Mouse (Mus musculus): ENCODE results near the gene Vegfa.
A peak's percentile ranks its signal among the peaks of the same experiment; 100 is the strongest.

Gene Vegfa

DNA sequence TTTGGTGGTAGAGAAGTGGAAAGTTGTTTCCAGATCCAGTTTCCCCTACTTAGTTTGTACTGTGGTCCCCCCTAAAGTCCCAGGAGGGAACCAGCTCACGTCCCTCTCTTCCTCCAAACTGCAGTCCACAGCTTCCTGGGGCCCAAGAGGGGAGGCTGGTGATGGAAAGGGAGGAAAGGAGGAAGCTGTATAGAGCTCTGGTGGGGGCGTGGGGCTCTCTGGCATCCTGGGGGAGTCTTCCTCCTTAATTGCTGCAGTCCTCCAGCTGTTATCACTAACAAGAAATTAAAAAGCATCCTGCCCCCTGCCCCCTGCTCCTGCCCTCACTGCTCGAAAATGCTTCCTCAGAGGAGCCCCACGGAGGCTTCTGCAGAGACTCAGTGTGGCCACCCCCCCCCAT lies 17.4 kb upstream of the Vegfa start:
- DNase-seq = no peak

DNA sequence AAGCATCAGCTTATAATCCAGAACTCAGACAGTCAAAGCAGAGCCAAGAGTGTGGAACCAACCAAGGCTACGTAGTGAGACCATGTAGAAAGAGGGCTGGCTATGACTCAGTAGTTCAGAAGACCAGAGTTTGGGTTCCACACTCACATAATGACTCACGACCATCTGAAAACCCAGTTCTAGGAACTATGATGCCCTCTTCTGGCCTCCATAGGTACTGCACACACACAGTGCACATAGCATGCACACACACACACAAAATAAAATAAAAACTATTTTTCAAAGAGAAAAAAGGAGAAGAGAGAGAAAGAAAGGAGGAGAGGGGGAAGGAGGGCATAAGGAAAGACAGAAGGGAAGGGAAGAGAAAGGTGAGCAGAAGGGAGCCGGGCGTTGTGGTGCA lies 16.0 kb upstream of the Vegfa start:
- DNase-seq = no peak

DNA sequence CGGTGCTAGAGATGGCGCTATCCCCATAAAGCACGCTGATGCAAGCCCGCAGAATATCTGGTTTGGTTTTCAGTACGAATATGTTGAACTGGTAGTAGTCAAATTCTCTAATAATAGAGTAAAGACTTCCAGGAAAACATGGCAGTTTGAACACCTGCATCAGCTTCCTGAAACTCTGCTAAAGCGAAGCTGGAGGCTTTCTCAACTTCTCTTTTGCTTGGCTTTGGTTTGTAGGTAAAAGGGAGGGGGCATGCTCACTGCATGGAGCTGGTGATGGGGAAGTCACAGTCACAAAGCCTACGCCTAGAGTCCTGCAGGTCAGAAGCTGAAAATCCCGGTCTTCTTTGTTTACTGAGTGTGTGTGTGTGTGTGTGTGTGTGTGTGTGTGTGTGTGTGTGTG lies 13.6 kb upstream of the Vegfa start:
- no peak for DNase-seq

DNA sequence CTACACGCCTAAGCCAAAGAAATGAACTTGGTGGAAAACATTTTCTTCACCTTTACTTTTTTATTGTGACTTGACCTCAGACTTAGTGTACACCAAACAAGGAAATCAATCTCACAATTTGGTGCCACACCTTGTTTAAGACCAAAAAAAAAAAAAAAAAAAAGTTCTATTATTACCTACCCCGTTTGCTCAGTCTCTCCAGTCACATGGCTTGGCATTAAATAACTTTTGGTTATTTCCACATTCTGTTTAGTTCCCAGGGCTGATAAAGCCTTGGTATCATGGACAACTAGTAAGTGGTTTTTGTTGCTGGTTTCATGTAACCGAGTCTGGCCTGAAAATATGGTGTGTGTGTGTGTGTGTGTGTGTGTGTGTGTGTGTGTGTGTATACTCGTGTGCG lies 12.8 kb upstream of the Vegfa start:
- no peak for DNase-seq

DNA sequence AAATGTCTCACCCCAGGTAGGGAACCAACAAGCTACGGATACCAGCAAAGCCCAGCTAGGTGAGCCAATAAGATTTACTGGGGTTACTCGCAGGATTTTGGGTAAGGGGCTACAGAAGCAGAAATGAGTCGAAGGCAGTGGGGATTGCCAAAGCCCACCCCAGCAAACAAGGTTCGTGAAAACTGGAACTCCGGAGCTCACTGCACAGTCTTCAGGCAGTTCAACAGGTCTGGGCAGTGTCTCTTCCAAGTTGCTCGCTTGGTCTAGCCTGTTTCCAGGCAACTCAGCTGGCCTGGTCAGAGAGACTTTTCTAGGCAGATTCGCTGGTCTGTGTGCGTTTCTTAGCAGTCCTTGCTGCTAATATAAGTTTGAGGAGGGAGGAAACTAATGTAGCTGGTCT lies 10.0 kb upstream of the Vegfa start:
- DNase-seq = no peak

DNA sequence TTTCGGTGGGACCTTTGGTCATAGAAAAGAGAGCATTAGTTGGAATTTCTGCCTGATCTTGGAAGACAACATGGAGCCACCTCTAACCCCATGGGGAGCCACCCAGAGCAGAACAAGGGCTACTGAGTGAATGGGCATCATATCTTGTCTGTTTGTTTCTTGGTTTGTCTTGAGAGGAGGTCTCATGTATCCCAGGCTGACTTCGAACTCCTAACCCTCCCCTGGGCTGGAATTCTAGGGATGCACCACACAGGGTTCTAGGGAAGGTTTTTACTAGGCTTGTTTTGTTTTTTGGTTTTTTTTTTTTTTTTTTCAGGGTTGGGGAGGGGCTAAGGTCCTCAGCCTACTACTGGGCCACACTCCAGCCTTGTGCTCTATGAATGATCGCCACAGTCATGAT lies 9.5 kb upstream of the Vegfa start:
- DNase-seq = no peak

DNA sequence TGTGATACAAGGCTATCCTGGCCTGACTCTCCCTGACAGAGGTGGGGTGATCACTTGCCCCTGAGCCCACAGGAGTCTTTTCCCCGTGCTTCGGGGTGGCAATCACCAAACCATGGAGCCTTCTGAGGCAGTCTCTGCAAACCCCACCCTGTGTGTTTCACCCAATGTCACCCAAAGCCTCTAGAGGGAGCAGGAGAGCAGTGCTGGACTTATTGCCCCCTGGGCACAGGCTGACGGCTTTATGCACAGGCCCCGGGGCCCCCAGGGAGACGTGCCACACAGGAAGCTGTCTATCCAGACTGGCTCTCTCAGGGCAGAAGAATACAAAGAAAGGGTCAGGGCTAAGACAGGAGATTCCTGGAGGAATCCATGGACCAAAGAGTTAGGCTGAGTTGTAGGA lies 9.1 kb upstream of the Vegfa start:
- DNase-seq = peak; percentile 62 to 68

DNA sequence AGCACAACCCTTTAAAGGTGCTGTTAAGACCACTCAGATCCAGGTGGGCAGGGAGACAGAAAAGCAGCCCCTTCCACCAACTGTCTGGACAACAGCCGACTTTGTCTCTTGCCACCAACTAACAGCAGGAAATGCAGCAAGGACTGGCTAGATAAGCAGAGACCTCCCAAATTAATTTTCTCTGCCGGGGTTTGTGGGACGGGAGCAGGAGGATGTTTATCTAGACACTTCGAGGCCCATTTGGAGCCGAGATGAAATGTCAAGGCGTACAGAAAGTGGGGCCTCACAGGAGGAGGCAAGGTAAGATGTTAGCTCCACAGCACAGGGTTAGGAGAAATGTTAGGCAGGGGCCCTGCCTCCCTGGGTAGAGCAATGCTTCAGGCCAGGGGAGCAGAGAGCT lies 8.4 kb upstream of the Vegfa start:
- no peak for DNase-seq

DNA sequence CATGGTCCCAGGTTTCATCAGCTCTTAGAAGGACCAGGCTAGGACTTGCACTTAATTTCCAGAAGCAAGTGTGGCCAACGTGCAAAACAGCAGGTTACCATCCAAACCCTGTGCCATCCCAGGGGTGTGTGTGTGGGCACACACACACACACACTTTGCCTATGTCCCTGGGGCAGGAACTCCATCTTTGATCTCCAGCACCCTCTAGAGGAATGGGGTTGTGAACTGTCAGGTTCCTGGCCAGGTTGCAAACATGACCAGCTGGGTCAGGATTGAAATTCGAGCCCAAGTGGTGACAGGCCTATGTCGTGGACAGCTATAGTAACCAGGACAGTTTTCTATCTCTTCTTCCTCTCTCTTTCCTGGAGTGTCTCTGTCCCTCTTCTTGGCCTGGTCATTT lies 6.7 kb upstream of the Vegfa start:
- no peak for DNase-seq

DNA sequence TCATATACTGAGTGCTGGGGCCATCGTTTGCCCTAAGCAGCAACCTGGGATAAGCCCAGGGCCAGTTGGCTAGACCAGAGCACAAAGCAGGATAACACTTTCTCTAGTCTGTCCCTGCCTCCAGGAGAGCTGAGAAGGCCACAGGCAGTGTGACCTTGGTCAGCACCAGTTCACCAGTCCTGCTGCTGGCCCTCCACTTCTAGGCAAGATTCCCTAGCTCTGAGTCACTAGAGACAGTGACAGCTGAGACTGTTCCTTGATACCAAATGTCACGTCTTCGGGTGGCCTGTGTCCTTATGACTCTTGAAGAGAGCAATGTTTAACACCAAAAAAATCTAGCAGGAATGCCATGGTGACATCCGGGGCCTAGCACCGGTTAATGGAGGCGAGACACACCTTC lies 4.2 kb upstream of the Vegfa start:
- no peak for DNase-seq

DNA sequence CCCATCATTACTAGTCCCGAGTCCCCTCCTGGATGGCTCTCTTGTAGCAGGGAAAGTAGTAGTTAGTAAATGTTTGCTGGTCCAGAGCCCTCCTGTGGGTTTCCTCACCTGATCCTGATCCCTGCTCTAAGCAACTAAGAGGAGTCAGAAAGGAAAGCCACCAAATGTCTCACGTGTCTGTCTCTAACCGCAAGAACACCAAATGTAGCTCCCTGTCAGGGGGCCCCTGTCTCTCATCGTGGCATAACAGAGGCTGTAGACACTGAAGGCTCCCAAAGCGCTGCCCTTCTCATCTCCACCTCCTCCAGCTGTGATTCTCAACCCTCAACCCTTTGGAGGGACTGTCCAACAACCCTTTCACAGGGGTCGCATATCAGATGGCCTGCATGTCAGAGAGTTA lies 1.9 kb upstream of the Vegfa start:
- no peak for DNase-seq

DNA sequence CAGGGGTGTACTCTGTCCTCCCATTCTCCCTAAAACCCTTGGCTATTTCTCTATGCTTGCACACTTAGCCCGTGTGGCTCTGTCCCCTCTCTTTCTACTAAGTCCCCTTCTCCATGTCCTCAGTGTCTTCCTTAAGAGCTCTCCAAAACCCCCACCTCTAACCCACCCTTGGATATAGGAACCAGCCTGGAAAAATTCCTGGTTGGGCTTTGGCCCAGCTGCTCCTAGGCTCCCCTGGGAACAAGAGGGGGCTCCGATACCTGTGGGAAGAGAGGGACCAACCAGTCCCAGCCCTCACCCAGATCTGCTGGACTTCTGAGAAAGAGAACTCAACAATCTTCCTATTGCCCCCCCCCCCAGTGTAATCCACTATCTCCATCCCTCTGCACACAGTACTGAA lies 1.4 kb upstream of the Vegfa start:
- no peak for DNase-seq

DNA sequence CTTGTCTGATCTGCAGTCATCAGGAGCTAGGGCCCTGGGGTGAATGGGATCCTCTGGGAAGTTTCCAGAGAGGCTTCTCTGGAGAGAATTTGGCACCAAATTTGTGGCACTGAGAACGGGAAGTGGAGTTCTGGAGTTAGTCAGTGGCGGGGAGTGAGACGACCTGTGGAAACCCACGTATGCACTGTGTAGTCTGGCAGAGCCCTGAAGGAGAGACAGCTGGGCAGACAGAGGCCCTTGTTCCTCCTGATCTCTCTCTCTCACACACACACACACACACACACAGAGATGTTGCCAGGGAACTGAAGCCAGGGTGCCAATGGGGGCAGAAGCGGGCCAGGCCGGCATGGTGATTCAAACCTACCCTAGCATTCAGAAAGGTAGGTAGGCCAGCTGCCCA lies 953 bp upstream of the Vegfa start:
- DNase-seq = no peak

DNA sequence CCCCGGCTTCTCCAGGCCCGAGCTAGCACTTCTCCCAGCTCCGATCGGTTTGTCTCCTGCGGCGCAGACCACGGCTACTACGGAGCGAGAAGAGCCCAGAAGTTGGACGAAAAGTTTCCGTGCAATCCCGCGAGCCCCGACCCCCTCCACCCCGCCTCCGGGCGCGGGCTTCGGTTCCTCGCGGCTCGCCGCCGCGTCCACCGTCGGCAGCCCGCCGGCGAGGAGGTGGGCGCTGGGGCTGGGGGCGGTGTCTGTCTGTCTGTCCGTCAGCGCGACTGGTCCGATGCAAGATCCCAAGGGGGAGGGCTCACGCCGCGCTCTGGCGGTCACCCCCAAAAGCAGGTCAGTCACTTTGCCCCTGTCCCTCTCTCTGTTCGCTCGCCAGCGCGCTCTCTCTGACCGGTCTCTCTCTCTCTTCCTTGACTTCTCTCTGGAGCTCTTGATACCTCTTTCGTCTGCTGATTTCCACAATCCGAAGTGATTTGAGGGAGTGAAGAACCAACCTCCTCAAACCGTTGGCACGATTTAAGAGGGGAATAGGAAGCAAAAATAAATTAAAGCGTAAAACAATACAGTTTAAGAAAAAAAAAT lies 453 bp downstream of the Vegfa start:
- DNase-seq = peak; percentile 79 to 86

DNA sequence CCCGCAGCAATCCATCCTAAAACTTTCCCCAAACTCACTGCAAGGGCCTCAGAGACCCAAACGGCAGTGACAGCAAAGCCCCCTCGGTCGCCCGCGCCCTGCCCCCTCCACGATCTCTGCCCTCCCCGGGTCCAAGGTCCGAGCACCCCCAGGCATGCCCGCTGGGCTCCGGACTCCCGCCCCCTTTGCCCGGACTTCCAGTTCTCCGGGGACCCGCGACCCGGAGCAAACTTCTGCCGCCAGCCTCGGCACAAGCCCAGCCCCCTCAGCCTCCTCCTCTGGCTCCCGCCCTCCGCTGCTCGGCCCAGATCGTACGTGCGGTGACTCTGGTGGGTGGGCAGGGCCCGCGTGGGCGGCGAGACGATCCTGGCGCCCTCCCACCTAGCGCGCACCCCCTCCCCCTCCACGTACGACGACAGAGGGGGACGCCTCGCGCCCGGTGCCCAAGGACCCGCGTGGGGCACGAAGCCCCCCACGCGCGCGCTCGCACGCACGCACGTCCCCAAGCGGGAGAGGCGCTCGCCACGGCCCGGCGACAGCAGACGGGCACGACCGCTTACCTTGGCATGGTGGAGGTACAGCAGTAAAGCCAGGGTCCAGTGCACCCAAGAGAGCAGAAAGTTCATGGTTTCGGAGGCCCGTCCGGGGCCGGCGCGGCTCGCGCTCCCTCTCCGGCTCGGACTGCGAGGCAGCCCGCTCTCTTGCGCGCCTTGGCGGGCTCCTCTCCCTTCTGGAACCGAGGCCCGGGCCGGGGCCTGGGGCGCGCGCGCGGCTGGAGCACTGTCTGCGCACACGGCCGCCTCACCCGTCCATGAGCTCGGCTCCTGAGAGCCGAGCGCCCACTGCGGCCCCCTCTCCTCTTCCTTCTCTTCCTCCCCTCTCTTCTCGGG lies 1.2 kb downstream of the Vegfa start:
- DNase-seq = peak; percentile 81 to 90

DNA sequence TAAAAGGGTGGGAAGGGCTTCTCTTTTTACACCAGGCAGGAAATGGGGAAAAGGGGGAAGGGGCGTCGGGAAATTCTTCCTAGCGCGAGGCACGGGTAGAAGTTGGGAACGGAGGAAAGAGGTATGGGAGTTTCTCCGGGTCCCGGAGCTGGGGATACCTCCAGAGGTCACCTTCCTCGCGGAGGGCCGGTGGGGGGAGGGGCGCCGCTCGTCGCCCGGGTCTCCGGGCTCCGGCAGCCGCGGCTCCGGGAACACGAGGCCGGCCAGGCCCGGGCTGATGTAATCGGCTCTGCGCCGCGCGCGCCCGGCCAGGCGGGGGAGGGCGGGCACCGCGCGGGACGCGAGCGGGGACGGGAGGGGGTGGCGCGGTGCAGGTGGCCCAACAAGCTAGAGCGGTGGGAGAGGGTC lies 1.8 kb downstream of the Vegfa start:
- peak; percentile 59 to 65 for DNase-seq

DNA sequence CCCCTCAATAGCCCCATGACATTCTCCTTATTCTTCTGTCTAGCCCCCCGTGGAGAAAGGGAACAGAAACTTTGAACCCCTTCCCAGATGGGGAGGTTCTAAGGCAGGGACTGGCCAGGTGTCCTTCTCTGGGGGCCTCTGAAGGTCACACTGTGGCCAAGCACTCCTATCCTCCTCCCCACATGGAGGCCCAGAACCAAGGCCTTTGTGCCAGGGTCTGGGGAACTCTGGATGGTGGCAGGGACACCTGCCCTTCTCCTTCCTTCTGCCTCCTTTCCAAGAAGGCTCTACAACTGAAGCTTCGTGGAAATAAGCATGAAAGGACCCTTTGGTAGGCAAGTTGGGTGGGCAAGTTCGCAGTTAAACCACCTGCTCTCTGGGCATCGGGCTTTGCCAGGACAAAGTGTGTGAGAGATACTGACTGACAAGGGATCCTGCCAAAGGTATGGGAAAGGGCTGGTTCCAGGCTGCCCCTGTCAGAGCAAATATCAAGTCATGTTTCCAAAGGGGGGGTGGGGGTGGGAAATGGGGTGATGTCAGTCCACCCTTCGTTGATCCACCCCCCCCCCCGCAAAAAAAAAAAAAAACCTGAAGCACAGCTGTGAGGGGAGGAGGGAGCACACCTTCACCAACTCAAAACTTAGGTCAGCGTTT lies 2.5 kb downstream of the Vegfa start:
- DNase-seq = no peak

DNA sequence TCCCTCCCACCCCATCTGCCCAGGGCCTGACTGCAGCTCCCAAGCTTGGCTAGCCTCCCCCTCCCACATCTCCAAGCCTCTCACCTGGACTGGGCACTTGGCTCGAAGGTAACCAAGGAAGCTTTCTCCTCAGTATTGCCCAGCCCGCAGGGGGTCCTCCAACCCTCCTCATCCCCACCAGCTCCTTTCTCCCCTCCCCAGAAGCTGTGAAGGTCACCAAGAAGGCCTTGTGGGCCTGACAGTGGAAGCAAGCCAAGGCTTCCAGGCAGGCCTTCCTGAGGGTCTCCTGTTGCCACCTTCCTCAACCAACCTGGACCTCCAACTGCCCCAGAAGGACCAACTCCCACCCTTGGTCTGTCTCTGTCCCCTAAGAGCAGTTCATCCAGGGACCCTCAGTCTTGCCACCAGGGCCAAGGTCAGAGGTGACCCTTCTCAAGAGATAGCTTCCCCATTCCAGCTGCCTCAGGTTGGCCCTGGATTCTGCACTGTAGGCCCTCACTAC lies 3.1 kb downstream of the Vegfa start:
- no peak for DNase-seq

DNA sequence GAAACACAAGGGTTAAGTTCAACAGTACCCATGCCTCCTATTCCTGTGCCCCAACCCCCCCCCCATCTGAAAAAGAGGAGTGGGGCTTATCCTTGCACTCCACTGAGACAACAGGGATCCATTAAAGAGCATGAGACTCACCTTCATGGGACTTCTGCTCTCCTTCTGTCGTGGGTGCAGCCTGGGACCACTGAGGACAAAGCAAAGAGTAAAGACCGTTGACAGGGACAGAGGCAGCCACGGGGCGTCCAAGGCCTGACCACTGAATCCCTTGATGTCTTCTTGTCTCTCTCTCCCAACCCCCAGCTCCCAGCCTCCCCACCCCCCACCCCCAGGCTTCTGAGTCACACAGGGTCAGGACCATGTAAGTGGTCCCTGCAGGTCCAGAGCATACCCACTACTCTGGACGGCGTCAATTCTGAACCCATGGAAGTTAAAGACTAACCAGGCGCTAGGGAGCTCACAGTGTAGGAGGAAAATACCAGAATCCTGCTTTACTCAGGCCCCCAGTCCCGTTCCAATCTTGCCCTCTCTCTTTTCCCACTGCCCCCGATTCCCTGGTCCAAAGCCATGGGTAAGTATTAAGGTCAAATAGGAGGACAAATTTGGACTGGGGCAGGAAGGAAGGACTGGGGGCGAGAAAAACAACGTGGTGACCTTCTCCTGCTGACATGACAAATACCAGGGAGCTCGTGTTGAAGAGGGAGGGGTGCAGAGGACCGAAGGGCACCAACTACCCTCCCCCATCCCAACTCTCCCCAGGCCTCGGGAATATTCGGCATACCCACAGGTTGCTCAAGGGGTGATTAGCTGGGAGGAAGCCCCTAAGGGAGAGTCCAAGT lies 3.7 kb downstream of the Vegfa start:
- DNase-seq = peak in 1 of 2 experiments; percentile 44

DNA sequence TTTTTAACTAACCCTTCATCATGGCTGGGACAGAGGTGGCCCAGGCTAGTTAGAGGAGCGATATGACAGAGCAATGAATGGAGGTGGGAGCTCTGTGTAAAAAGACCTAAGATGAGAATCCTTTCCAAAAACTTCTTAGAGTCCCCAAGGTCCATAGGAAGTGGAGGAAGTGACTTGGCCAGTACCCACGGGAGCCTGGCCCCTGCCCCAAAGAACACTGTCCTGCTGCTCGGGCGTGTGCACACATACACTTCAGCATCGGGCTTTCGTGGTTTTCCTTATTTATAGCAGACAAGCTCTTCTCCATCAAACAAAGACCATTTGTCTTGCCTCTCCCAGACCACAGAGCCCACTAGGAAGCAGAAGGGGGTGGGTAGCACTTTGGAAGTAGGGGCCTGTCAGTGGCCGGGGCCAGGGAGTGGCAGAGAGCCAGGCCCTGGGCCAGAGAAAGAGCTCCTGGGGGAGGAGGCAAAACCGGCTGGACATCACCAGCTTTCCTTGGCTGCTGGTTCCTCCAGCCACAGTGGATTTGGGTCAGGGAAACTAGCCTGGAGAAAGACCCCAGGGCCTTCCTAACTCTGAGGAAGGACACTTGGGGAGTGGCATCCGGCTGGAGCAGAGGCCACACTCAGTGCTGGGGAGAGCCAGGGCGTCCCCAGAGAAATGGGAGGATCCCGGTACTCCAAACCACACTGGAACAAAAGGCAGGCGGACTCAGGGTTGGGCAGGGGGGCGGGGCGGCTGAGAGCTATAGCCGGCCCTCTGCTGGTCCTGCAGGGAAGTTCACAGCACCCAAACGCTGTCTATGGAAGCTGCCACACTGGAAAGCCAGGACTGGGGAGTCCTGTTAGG lies 4.9 kb downstream of the Vegfa start:
- DNase-seq = peak; percentile 88 to 90

DNA sequence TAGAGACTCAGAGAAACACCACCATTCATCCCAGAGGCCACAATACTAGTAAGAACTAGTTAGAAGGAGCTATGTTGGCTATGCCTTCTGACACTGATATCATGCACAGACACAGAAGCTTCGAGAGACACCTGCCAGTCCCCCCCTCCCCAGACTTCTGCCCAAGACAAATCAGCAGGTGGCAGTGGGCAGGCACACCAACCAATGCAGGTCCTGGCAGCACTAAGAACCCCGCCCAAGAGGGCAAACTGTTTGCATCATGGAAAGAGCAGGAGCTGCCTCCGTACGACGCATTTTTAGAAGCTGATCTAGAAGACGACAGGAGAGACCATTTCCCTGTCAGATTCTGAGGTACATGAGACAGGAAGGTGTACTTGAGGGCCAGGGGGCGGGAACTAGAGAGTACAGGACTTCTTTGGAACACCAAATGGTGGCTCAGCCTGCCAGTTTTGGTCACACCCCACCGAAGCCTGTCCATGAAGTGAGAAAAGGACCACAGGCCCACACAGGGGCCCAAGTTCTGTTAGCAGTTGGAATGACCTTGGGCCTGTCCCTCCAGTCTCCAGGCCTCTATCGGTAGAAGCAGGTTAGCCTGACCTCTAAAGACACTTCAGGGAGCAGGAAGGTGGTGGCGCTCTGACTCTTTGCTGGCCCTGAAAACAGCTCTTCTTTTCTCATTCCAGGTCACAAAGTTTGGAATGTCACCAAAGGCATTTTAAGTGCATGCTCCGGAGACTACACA lies 6.1 kb downstream of the Vegfa start:
- DNase-seq = peak in 1 of 2 experiments; percentile 35
